Mouse (Mus musculus) cerebellum, postnatal 14 days (tissue): ENCODE measurements at regions not wholly inside any gene's neighbourhood (a gene's known extent, or its start where the extent isn't known, plus 50 kb on each side); places are given as distances from the start of the nearest gene placed in this dataset.

Experiments
- DNase-seq, 2 experiments: peaks; one replicate each; pipeline ENCODE4 v3.0.0; 2021; ENCODE audit warnings: mixed read lengths in 2 of 2

GRCm38 (mm10) chr17:84129204-84129603 lies 58.5 kb downstream of the Zfp36l2 start:
- no peak for DNase-seq

GRCm38 (mm10) chr17:84128262-84128661 lies 59.5 kb downstream of the Zfp36l2 start:
- DNase-seq = no peak

GRCm38 (mm10) chr17:84126168-84126567 lies 61.6 kb downstream of the Zfp36l2 start:
- no peak for DNase-seq

GRCm38 (mm10) chr17:84123161-84123560 lies 64.6 kb downstream of the Zfp36l2 start:
- DNase-seq = no peak

GRCm38 (mm10) chr17:84122486-84123131 lies 65.1 kb downstream of the Zfp36l2 start:
- DNase-seq = no peak

- no peak for DNase-seq
Measured at GRCm38 (mm10) chr17:84121291-84121690, 66.5 kb downstream of the Zfp36l2 start.

GRCm38 (mm10) chr17:84119221-84120017 lies 68.3 kb downstream of the Zfp36l2 start:
- DNase-seq = no peak

- DNase-seq = no peak
Measured at GRCm38 (mm10) chr17:84118781-84119180, 69.0 kb downstream of the Zfp36l2 start.

- no peak for DNase-seq
Measured at GRCm38 (mm10) chr17:84118271-84118670, 69.5 kb downstream of the Zfp36l2 start.

- no peak for DNase-seq
Measured at GRCm38 (mm10) chr17:84117756-84118155, 70.0 kb downstream of the Zfp36l2 start.

GRCm38 (mm10) chr17:84116340-84117279 lies 71.1 kb downstream of the Zfp36l2 start:
- DNase-seq = no peak

GRCm38 (mm10) chr17:84115957-84116339 lies 71.8 kb downstream of the Zfp36l2 start:
- DNase-seq = peak; percentile 18 to 42

- DNase-seq = no peak
Measured at GRCm38 (mm10) chr17:84115133-84115532, 72.6 kb downstream of the Zfp36l2 start.

- DNase-seq = no peak
Measured at GRCm38 (mm10) chr17:84114279-84114994, 73.3 kb downstream of the Zfp36l2 start.

- peak; percentile 57 to 69 for DNase-seq
Measured at GRCm38 (mm10) chr17:84113608-84114278, 74.0 kb downstream of the Zfp36l2 start.

GRCm38 (mm10) chr17:84112411-84113031 lies 75.2 kb downstream of the Zfp36l2 start:
- DNase-seq = no peak

GRCm38 (mm10) chr17:84111787-84112370 lies 75.9 kb downstream of the Zfp36l2 start:
- no peak for DNase-seq

- DNase-seq = no peak
Measured at GRCm38 (mm10) chr17:84110945-84111344, 76.8 kb downstream of the Zfp36l2 start.

GRCm38 (mm10) chr17:84110000-84110695 lies 77.6 kb downstream of the Zfp36l2 start:
- no peak for DNase-seq

GRCm38 (mm10) chr17:84107946-84108686 lies 79.6 kb downstream of the Zfp36l2 start:
- DNase-seq = no peak
